Mouse (Mus musculus) layer of hippocampus, adult 18-20 months (tissue): ENCODE measurements around the gene Cnnm3. TPM values are rescaled to one million over a fixed set of nuclear protein-coding genes. Genes with fewer than 3 reads are reported as not detected.

Experiments used
- DNase-seq, 2 experiments: peaks; one replicate each; pipeline ENCODE4 v3.0.0; 2022; ENCODE audit warnings: low spot score in 2 of 2
- total RNA-seq, 2 experiments: library from RNA; stranded (reverse); gene quantifications; 2 replicates each; pipeline ENCODE4 v1.2.3; 2021

Cnnm3 gene
- total RNA-seq, 2 experiments from 2014 or later, result 40.8 to 41.3 TPM

DNA sequence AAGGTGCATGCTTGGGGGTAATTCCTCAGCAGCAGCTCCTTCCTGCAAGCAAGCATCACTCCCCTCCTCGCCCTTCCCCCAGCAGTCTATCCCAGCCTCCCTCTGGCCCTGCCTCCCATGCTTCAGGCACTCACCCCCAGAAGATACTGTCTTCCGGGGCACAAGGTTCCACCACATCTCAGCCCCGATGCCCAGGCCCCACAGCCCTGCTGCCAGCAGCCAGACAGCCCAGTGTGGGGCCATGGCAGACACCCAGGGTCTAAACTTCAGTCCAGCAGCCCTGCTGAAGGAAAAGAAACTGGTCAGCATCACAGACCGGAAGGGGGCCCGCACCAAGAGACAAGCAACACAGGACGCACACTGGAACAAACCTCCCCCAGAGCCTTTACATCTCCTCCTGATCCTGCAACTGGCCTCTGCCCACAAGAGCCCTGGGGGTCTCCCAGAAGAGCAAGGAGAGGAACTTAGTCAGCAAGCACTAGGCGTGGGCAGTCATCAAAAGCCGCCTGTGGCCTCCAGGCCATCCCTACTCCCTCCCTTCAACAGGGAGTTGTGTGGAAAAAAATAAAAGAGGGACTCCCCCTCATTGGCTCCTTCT is 44.2 kb downstream of the Cnnm3 start:
- DNase-seq, result no peak

DNA sequence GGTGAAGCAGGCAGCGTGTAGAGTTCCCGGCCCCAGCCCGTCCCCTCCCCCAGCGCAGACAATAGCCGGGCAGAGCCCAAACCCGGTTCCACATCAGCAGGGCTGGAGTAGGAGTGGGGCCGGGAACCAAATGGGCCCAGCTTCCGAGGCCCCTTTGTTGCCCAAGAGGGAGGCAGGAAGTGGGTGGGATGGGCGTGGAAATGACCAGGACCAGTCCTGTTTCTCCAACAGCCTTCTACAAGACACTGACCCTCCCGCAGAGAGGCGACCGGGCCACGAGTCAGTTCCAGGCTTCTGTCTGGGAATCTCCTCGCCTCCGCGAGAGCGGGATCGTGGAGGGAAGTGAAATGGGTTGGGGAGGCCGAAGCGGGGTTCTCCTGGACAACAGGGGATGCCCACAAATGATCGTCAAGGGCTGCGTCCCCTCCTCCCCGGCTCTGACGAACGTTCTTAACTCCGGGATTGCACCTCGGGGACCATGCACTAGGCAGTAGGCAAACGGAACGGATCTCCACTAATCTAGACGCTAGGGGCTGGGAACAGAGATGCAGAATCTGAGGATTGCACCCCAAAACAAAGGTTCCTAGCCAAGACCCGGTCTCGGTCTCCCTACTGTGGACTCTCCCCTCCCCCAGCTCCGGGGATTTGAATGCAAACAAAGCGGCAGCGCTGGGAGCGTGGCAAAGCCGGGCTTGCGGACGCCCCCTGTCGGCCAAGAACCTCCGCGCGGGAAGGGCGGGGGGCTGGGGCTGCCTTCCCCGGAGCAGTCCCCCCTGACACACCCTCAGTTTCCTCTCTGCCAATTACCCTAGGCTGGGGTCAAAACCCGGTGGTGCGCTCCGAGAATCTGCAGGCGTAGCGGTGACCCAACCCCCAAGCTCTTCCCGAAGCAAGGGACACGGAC is 45.1 kb downstream of the Cnnm3 start:
- DNase-seq, result peak; percentile 83 to 95

DNA sequence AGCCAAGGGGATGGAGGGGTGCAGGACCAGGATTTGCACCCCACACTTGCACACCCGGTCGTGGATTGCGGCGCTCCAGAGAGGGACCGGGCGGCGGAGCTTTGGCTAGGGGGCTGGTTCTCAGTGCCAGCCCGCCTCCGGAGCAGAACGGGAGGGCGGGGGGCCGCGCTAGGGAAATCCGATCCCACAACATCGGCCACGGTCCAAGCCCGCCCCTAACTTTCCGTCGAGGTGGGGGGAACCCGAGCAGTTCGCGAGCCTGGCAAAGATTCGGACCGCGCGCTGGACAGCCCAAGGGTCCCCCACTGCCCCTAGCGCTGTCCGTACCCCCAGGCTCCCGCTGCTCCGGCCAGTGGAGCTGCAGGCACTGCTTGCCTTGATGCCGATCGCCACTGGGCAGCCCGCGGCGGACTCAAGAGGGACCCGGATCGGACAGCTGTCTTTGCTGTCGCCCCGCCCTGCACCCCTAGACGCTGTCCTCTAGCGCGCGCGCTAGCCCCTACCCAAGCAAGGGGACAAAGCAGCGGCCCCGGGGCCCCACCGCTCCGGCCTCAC is 45.9 kb downstream of the Cnnm3 start:
- DNase-seq, result peak; percentile 56 to 69

DNA sequence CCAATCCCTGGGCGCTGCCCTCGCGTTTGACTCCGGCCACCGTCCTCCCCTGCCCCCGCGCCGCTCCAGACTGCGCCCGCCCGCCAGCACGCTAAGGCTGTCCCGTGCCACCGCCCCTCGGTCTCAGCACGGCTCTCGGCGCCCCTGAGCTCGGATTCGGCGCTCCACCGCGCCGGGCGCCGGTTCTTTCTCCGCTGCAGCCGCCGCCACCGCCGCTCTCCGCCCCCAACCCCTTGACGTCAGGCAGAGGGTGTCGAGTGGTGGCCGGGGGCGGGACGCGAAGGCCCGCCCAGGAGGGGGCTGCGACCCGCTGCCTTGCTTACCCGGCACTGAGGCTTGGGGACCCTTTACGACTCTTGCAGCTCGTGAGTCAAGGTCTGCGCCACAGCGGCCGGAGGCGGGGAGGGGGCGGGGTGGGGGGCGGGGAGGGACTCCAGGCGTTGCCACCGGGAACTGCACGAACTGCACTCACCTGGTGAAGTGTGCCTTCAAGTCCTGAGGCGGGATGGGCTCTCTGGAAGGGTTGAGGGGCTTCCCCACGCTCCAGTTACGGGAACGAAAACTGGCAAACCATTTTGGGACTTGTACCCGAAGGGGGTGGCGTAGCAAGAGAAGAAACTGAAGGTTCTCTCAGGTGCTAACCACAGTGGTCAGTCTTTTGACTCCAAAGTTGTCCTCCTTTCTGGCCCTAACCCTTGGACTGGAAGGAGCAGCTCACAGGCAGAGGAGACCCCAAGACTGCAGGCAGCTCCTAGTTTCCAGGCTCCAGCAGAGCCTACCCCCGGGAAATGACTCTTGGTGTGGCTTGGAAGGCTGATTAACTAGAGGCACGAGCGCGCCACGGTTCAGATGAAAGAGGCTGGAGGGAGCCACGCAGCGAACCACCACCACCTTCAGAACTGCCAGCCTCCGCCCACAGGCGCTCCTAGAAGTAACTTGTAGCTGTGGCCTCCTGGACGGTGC is 46.6 kb downstream of the Cnnm3 start, which contains the start of gene Sema4c:
Sema4c (minus strand) TSS at position 319 of the 963 bp plus-strand sequence.
- peak; percentile 61 to 72 for DNase-seq

DNA sequence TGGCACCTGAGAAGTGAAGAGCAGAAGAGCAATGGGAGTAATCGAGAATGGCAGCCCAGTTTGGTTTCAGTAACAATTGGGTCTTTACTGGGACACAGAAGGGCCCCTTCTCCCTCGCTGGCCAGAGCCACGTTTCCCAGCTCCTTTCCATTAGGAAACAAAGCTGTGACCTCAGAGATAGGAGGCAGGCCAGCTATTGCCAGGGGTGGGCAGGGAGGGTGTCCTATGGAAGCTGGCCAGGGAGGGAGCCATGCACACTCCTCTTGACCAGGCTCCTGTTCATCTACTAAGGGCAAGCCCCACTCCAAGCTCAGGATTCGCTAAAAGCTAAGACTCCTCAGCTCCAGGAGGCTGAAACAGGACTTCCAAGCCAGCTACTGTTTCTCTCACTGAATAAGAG is 47.6 kb downstream of the Cnnm3 start:
- no peak for DNase-seq

DNA sequence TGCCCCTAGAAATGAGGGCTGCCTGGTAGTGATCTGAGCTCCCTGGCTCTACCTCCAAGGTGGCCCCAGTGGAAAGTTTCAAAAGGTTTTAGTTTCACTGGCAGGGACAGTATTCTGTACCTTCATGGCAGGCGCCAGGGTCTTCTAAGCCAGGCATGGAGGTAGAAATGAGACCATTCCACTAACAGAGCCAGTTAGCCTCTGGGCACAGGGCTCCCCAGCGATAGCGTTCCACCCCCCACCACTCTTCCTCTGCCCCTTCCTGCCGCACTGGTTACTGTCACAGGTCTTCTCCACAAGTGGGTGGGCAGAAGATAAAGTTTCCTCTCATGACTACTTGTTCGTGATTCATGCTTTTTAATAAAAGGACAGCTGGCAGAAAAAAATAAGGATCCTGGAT is 48.2 kb downstream of the Cnnm3 start:
- DNase-seq, result no peak

DNA sequence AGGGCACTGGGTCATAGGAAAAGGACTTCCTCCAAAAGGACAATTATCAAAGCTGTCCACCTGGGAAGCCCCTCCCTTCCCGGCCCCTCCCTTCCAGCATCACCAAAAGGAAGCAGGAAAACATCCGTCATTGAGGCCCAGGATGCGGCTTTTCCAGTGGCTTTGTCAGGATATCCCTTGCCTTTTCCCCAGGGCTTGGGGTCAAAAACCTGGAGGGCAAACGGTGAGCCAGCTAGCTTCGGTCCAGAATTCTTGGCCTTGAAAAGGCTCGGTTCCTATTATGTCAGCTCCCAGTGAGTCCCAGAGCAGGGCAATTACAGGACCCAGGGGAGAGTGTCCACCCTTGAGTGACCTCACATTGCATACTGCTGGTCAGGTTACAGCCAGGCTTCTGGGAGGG is 49.2 kb downstream of the Cnnm3 start:
- no peak for DNase-seq

DNA sequence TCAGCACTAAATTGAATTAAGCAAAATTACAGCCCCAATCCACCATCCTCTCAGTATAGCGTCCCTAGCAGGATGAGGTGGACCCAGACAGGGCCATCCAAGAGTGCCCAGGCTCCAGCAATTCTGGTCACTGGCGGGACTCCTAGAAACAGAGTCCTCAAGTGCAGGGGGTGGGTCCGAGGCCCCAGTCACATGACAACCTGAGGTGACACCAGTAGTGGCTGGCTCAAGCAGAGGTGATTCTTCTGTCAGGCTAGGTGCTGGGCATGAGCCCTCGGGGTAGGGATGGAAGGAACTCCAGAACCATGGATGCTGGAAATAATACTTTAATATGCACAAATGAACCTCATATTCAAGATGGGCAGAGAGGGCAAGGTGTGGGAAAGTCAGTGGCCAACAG is 50.7 kb downstream of the Cnnm3 start:
- no peak for DNase-seq

DNA sequence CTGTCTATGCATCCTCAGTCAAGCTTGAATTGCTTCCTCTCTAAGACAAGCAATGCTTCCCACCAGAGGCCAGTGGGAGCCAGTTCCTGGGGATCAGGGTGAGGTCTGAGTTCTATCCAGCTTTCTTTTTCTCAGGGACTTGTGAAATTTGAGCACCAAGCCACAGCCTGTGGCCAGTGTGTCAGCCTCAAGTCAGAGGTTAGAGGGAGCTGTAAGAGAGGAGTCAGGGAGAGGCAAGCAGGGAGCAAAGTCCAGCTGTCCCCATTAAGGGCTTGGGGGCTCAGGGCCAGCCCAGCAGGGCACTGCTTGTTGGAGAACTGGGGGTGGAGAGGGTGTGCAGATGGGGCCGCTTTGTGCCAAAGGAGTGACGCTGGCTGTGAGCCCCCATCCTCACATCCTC is 51.5 kb downstream of the Cnnm3 start:
- no peak for DNase-seq

DNA sequence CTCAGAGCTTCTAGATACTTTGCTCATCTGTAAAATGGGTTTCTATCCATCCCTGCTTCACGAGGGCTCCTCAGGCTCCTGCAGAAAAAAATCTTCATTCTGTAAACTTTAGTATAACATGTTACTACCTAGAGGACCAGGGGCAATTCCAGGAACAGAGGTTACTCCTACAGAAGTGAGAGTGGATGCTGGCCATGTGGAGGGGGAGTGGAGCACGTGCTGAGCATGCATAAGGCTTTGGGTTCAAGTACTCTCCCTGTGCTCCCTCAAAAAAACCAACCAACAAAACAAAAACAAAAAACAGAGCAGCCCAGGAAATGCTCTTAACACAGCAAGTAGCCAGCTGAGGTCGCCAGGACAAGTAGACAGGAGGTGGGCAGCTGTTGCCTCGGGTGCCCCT is 52.0 kb downstream of the Cnnm3 start:
- no peak for DNase-seq

DNA sequence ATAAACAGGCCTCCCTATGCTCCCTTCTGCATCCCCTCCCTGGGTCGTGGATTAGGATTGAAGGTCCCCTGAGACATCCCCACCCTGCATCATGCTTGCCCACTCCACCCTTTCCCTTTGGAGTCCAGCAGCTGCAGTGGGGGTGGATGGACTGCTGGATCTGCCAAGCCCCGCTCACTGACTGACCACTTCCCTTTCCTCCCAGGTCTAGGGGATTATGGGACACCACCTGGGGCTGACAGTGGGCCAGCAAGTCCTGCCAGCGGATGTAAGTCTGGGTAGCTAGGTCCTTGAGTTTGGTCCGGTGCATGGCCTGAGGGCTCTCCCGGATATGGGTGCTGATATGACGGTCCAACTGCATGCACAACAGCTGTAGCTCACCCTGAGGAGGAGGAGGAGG is 52.4 kb downstream of the Cnnm3 start:
- DNase-seq, result no peak

DNA sequence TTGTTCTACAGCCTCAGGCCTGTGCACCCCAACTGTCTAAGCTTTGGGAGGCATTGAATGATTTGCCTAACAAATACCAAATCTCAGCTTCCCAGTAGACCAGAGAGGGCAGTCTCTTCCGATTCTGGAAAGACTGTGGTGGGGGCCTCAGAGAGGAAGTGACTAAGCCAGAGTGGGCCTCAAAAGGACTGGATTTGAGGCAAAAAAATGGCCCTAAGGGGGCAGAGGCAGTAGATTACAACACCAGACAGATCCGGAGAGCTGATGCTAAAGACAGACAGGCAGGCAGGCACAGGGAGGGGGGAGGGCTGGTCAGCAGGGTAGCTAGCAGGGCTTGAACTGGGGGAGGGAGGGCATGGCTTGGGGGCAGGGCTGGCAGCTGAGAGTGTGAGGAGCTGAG is 54.8 kb downstream of the Cnnm3 start:
- no peak for DNase-seq

DNA sequence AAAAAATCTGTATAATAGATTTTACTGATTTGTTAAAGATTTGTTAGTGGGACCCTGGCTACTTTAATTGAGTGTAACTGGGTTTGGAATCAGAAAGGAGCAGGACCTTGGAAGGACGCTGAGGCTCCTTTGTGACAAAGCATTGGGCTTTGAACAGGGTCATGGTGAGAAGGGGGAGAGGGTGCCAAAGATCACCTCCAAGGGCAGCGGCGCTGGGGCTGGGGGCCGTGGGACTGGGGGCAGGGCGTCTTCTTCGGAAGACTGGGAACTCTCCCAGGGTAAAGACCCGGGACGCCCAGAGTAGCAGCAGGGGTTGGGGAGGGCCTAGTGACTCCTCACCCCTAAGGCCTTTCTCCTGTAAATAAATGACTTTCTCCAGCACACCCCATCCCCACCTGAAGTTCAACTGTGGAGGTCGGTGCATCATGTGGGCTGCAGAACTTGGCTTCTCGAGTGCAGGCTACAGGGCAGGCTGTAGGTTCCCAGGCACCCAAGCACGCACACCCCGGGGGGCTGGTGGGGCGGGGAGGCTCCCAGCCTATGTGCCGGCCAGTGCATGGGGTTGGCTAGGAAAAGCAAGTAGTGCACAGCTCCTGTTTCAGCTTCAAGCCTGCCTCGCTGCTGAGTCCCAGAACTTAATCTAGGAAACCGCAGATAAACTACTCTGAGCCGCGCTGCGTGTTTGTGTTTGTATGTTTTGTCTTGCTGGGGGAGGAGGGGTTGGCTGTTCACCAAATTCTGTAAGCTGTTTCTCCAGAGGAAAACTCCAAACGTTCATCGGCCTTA is 56.3 kb downstream of the Cnnm3 start:
- DNase-seq, result no peak

DNA sequence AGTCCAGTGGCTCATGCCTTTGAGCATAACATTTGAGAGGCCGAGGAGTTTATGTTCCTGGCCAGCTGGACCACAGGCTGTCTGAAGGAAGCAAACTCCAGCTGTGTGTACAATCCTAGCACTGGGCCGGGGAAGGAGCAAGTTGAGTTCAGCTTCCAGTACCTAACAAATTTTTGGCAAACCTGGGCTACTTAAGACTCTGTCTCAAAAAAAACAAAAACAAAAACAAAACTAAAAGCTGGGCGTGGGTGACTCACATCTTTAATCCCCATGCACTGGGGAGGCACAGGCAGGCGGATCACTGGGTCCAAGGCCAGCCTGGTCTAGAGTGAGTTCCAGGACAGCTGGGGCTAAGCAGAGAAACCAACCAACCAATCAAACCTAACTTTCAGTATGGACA is 57.1 kb downstream of the Cnnm3 start:
- no peak for DNase-seq

DNA sequence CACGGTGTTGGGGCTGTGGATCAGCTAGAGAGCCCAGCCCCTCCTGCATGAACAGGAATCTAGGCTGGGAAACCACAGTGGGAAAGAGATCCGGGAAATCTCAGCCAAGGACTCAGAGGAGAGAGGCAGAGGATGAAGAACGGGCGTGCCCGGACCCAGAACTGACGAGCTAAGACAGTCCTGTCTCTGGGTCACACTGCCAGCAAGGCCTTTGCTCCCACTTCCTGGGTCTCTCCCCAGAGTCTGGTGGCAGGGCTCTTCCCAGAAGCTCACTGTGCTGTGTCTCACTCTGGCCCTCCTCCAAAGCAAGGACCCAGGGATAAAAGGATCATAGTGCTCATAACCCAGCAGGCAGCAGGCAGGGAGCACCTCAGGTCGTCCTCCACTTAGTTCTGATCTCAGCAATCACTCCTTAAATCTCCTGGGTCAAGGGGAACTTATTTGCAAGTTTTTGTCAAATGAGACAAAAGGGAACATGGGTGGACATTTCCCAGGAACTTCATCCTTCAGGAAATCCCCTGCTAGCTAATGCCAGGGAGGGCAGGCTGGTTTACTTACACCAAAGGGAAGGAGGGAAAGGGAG is 58.1 kb downstream of the Cnnm3 start:
- DNase-seq, result no peak

DNA sequence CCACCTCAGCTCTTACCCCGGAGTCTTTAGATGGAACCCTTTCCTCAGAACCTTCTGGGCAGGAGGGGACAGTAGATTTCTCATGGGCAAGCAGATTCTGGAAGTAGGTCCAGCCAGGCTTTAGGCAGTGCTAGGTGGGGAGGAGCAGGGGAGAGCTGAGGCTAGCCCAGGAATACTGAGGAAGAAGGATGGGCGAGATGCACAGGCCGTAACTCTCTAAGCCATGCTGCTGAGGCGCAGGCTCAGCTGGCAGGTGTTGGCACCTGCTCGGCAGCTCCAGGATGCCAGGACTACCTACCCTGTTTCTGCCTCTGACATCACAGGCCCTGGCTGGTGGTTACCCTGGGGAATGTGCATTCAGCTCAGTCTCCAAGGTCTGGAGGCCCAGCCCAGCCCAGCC is 58.7 kb downstream of the Cnnm3 start:
- no peak for DNase-seq

DNA sequence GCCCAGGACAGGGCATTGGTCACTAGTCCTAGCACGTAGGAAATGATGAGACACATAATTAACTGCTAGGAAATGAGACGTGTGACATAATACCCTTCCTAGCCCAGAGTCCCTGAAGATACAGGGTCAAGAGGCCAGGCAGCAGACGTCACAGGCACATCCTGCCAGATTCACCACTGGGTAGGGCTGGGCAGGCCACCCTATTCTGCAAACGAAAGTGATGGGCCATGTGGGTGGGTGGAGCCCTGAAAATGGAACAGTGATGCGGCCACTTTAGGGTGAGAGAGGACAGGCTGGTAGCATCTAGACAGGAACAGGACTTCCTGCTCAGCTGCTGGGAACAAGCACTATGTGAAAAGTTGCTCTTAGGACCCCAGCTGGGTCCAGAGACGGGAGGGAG is 60.0 kb downstream of the Cnnm3 start:
- DNase-seq, result no peak

DNA sequence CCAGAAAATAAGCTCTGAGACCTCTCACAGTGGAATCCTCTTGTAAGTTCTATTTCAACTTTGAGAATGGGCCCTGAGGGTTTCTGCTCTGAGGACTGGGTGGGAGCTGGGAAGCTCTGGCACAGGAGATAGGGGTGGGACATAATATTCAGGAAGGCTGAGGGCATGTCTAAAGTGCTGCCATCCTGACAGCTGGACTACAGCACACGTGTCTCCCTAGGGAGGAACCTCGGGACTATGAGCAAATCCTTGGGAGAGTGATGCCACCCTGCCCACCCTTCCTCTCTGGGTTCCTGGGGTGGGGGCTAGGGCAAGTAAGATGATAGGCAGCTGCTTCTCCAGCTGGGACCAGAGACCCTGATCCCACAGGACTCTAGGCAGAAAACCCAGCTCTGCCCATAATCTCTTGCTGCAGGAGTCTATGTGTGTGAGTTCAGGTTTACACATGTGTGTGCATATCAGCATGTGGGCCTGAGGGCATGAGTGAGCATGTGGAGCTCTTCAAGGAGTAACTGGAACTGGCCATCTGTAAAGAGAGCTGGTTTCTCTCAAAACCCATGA is 60.6 kb downstream of the Cnnm3 start:
- no peak for DNase-seq

DNA sequence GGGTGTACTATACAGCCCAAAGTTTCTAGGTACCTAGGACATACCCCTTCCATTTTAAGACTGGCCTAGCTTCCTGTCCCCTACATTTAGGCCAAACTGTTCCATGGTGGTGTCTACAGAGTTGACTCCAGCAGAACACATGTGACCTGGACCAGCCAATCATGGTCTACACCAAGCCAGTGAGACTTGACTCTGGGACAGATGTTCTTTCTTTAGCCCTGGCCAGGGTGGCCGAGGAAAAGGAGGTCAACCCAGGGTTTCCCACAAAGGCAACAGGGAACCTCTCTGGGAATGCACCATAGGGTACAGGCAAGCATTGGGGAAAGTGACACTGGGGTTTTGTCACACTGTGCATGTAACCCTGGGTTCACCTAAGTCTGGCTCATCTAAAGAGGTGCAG is 61.0 kb downstream of the Cnnm3 start:
- DNase-seq, result no peak

DNA sequence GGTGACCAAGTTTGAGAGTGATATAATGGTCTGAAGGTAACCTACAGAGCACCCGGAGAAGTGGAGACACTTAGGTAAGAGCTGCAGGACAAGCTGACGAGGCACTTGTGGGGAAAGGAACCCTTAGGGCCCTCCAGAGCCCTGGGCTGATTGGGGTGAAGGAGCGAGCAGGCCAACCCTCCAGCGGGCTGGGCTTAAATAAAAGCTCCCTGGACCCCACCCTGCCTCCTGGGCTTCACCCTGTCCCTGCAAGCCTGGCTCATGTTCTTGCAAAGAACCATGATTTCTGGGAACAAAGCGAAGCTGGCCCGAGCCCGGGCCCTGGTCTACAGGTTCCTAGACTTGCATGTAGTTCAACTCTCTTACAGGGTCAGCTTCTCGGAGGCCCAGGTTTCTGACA is 61.9 kb downstream of the Cnnm3 start:
- DNase-seq, result no peak
